Mouse (Mus musculus) ES-CJ7 (cell line): ENCODE data around the gene Fam20c.
A peak's percentile ranks its signal among the peaks of the same experiment; 100 is the strongest.

Source experiments
- DNase-seq: peaks from one replicate; pipeline ENCODE4 v3.0.0; 2011; ENCODE audit warnings: low read depth, low spot score

The Fam20c gene

GRCm38 (mm10) chr5:138809767-138810166 is 55.5 kb downstream of the Fam20c start:
- no peak for DNase-seq

- no peak for DNase-seq
Measured at GRCm38 (mm10) chr5:138819780-138820179, 65.5 kb downstream of the Fam20c start, which contains the start of gene Gm5294. Gene Gm5294 (plus strand): TSS chr5:138820080.

- peak; percentile 10 for DNase-seq
Measured at GRCm38 (mm10) chr5:138820717-138821332, 66.5 kb downstream of the Fam20c start.

GRCm38 (mm10) chr5:138825090-138825489 is 70.8 kb downstream of the Fam20c start:
- no peak for DNase-seq

- no peak for DNase-seq
Measured at GRCm38 (mm10) chr5:138833406-138833805, 79.1 kb downstream of the Fam20c start.

GRCm38 (mm10) chr5:138834910-138835309 is 80.6 kb downstream of the Fam20c start:
- DNase-seq, result no peak

GRCm38 (mm10) chr5:138840981-138841380 is 86.7 kb downstream of the Fam20c start:
- DNase-seq, result no peak

- DNase-seq, result no peak
Measured at GRCm38 (mm10) chr5:138843168-138843824, 89.0 kb downstream of the Fam20c start.

- no peak for DNase-seq
Measured at GRCm38 (mm10) chr5:138846506-138846905, 92.2 kb downstream of the Fam20c start.

- peak; percentile 87 for DNase-seq
Measured at GRCm38 (mm10) chr5:138848102-138848501, 93.8 kb downstream of the Fam20c start.

- no peak for DNase-seq
Measured at GRCm38 (mm10) chr5:138849682-138850461, 95.6 kb downstream of the Fam20c start.

- peak; percentile 24 for DNase-seq
Measured at GRCm38 (mm10) chr5:138850462-138850844, 96.1 kb downstream of the Fam20c start.

- no peak for DNase-seq
Measured at GRCm38 (mm10) chr5:138851296-138851780, 97.0 kb downstream of the Fam20c start.

- peak; percentile 40 for DNase-seq
Measured at GRCm38 (mm10) chr5:138852151-138852550, 97.8 kb downstream of the Fam20c start.

- no peak for DNase-seq
Measured at GRCm38 (mm10) chr5:138853349-138853748, 99.0 kb downstream of the Fam20c start.

- DNase-seq, result peak; percentile 74
Measured at GRCm38 (mm10) chr5:138857010-138857617, 102.8 kb downstream of the Fam20c start.

GRCm38 (mm10) chr5:138857811-138858251 is 103.5 kb downstream of the Fam20c start:
- DNase-seq, result no peak
